In genomic region chr10:61697028-61697427, GRCm38 (mm10) we compare ENCODE assay signal across 8 mouse cellular contexts. TPM values are rescaled to one million over a fixed set of nuclear protein-coding genes. Genes with fewer than 3 reads are reported as not detected.
A peak's percentile ranks its signal among the peaks of the same experiment; 100 is the strongest.
DNase-seq lines count a peak whose midpoint lies in the region; ATAC-seq and TF ChIP-seq lines count a peak whose summit lies in the region.

No protein-coding gene starts in this region.

- no peak for TF ChIP-seq POLR2A in myocyte (IDR thresholded peaks at IDR 0.05; ENCODE audit: insufficient read length, low read depth)

- peaks cover 17% of the 10 kb centered on the region for H3K4me1 ChIP-seq in heart, embryonic 13.5 days
- peaks cover 9% of the 10 kb centered on the region for H3K4me1 ChIP-seq in forebrain, embryonic 11.5 days (replicated peaks; ENCODE audit: control insufficient read depth, insufficient read depth, low read length)
- H3K4me1 ChIP-seq in kidney, embryonic 16.5 days (ENCODE audit: insufficient read depth, low read length): peaks cover 14% of the 10 kb centered on the region

- DNase-seq in heart, postnatal 25 days (ENCODE audit: low spot score): no peak
- DNase-seq in forebrain, embryonic 11.5 days (ENCODE audit: low spot score): no peak
- DNase-seq in right cerebral cortex, adult 2 months (ENCODE audit: low spot score in 2 of 2): no peak
- no peak for DNase-seq in gastrocnemius, postnatal 10 days

- WGBS in heart, embryonic 13.5 days: 88% methylated on average over 2 of the region's 2 CpGs
- 92% methylated on average over 2 of the region's 2 CpGs for WGBS in forebrain, embryonic 11.5 days
- WGBS in kidney, embryonic 16.5 days: 76% methylated on average over 2 of the region's 2 CpGs

- no peaks in the 10 kb centered on the region for H3K27me3 ChIP-seq in heart, embryonic 13.5 days (replicated peaks)
- H3K27me3 ChIP-seq in forebrain, embryonic 11.5 days (ENCODE audit: control insufficient read depth, insufficient read depth, low read length): no peaks in the 10 kb centered on the region
- H3K27me3 ChIP-seq in kidney, embryonic 16.5 days (ENCODE audit: insufficient read depth, low read length): no peaks in the 10 kb centered on the region
- peaks cover 4% of the 10 kb centered on the region for H3K27me3 ChIP-seq in myocyte (ENCODE audit: control insufficient read depth, insufficient read depth, insufficient read length)

- H3K79me2 ChIP-seq in myocyte (ENCODE audit: control insufficient read depth, insufficient read depth): no peaks in the 10 kb centered on the region

- H3K4me3 ChIP-seq in heart, embryonic 13.5 days: peak overlapping the region; percentile 98
- H3K4me3 ChIP-seq in forebrain, embryonic 11.5 days (ENCODE audit: low read depth, low read length): peak overlapping the region; percentile 88; the same call in 1 of the 2 replicates
- H3K4me3 ChIP-seq in kidney, embryonic 16.5 days (ENCODE audit: low read length): peak overlapping the region; percentile 83
- peak overlapping the region; percentile 33 for H3K4me3 ChIP-seq in myocyte

- peak overlapping the region; percentile 88 for H3K9ac ChIP-seq in heart, embryonic 13.5 days
- H3K9ac ChIP-seq in forebrain, embryonic 11.5 days (ENCODE audit: low read length): peak overlapping the region; percentile 75; the same call in 1 of the 2 replicates
- H3K9ac ChIP-seq in kidney, embryonic 16.5 days (replicated peaks; ENCODE audit: low read length): peak overlapping the region; percentile 77

- H3K9me3 ChIP-seq in heart, embryonic 13.5 days: no peaks in the 10 kb centered on the region
- no peaks in the 10 kb centered on the region for H3K9me3 ChIP-seq in forebrain, embryonic 11.5 days (ENCODE audit: control insufficient read depth, low read length)
- no peaks in the 10 kb centered on the region for H3K9me3 ChIP-seq in kidney, embryonic 16.5 days (ENCODE audit: low read length)

- peak overlapping the region; percentile 100 for H3K4me2 ChIP-seq in heart, embryonic 13.5 days
- H3K4me2 ChIP-seq in forebrain, embryonic 11.5 days (ENCODE audit: low read depth, low read length, severe bottlenecking): peak overlapping the region; percentile 100; the same call in 1 of the 2 replicates
- peak overlapping the region; percentile 98 for H3K4me2 ChIP-seq in kidney, embryonic 16.5 days (replicated peaks; ENCODE audit: low read depth, low read length)
- H3K4me2 ChIP-seq in myocyte (ENCODE audit: low read depth): peak overlapping the region; percentile 61

- H3K27ac ChIP-seq in heart, embryonic 13.5 days (replicated peaks): no peak overlapping the region
- no peak overlapping the region for H3K27ac ChIP-seq in forebrain, embryonic 11.5 days (ENCODE audit: low read depth, low read length)
- H3K27ac ChIP-seq in kidney, embryonic 16.5 days (ENCODE audit: low read length): no peak overlapping the region

- H3ac ChIP-seq in myocyte (ENCODE audit: control insufficient read depth, insufficient read length): no peak overlapping the region

- H3K36me3 ChIP-seq in heart, embryonic 13.5 days: peaks cover 56% of the 10 kb centered on the region
- H3K36me3 ChIP-seq in forebrain, embryonic 11.5 days (ENCODE audit: control insufficient read depth, insufficient read depth, low read length): no peaks in the 10 kb centered on the region; the same call in 1 of the 2 replicates
- peaks cover 27% of the 10 kb centered on the region for H3K36me3 ChIP-seq in kidney, embryonic 16.5 days (ENCODE audit: insufficient read depth, low read length)
- peaks cover 4% of the 10 kb centered on the region for H3K36me3 ChIP-seq in myocyte (ENCODE audit: control insufficient read depth, insufficient read depth)

- intact Hi-C loops in heart, postnatal 25 days (cut with DNase I): no loop called here

- no peak for ATAC-seq in heart, embryonic 13.5 days (ENCODE audit: extremely low read depth, insufficient number of reproducible peaks, low FRiP score, low TSS enrichment)
- ATAC-seq in forebrain, embryonic 11.5 days (replicated peaks; ENCODE audit: low FRiP score): no peak
- ATAC-seq in kidney, embryonic 16.5 days (ENCODE audit: low FRiP score, low TSS enrichment): peak; percentile 24; the same call in 1 of the 2 replicates
- no peak for ATAC-seq in megakaryocyte-erythroid progenitor cell, adult 5-6 weeks (replicated peaks; ENCODE audit: low FRiP score, low TSS enrichment, poor library complexity, severe bottlenecking)

TF ChIP-seq in myocyte, 11 proteins besides CTCF, POLR2A, EP300 and RAD21:
- no peak for TF ChIP-seq CEBPB (IDR thresholded peaks at IDR 0.05; ENCODE audit: insufficient read depth, poor library complexity, severe bottlenecking)
- TF ChIP-seq TCF3 (IDR thresholded peaks at IDR 0.05; ENCODE audit: insufficient read length, low read depth): no peak
- TF ChIP-seq MYOD1 (IDR thresholded peaks at IDR 0.05; ENCODE audit: control insufficient read depth in 1 of 3, insufficient read length in 2 of 3, low read depth in 2 of 3): no peak
- TF ChIP-seq E2F4 (IDR thresholded peaks at IDR 0.05; ENCODE audit: insufficient read depth): no peak
- no peak for TF ChIP-seq USF1 (IDR thresholded peaks at IDR 0.05; ENCODE audit: low read depth)
- no peak for TF ChIP-seq SRF (IDR thresholded peaks at IDR 0.05; ENCODE audit: control insufficient read depth, insufficient read length, low read depth)
- TF ChIP-seq REST (IDR thresholded peaks at IDR 0.05; ENCODE audit: insufficient read depth, insufficient read length): no peak
- TF ChIP-seq MAX (IDR thresholded peaks at IDR 0.05; ENCODE audit: low read depth): no peak
- no peak for TF ChIP-seq MYOG (IDR thresholded peaks at IDR 0.05; ENCODE audit: control insufficient read depth in 1 of 3, insufficient read depth in 1 of 3, insufficient read length in 2 of 3, low read depth in 2 of 3)
- TF ChIP-seq TCF12 (IDR thresholded peaks at IDR 0.05; ENCODE audit: insufficient read depth, poor library complexity, severe bottlenecking): no peak
- no peak for TF ChIP-seq POLR2AphosphoS2 (IDR thresholded peaks at IDR 0.05; ENCODE audit: insufficient read length, low read depth)

RNA-seq across cellular contexts. Expression of gene Tysnd1, which starts 1.7 kb away (rescaled TPM):
- 19.1 and 19.2 TPM in 2 replicates for polyA plus RNA-seq in heart, embryonic 13.5 days (2015; fragmentation: Nextera tagmentation; extraction: Ambion mirVana)
- total RNA-seq in heart, postnatal 25 days (2021): 10 to 100 TPM; 22.5 to 22.9 TPM
- 33.4 and 39.0 TPM in 2 replicates for polyA plus RNA-seq in forebrain, embryonic 11.5 days (2014; fragmentation: Nextera tagmentation; extraction: Ambion mirVana)
- polyA plus RNA-seq in kidney, embryonic 16.5 days (2015; fragmentation: Nextera tagmentation; extraction: Ambion mirVana): 31.2 and 37.0 TPM in 2 replicates
- polyA plus RNA-seq in myocyte (2012; fragmentation: generic; extraction: Trizol): 25.3 TPM
- 22.8 and 31.8 TPM in 2 replicates for total RNA-seq in megakaryocyte-erythroid progenitor cell, adult 5-6 weeks (2014; fragmentation: Nextera tagmentation)
- 12.9 and 25.7 TPM in 2 replicates for total RNA-seq in megakaryocyte-erythroid progenitor cell, adult 5-6 weeks (2017)
- total RNA-seq in gastrocnemius, postnatal 10 days (2021): 10 to 100 TPM; 12.9 to 16.7 TPM

RNA-seq across cellular contexts. Expression of gene Sar1a, which starts 16.9 kb away (rescaled TPM):
- polyA plus RNA-seq in heart, embryonic 13.5 days (2015; fragmentation: Nextera tagmentation; extraction: Ambion mirVana): 156 and 159 TPM in 2 replicates
- 100 to 1,000 TPM; 142 to 152 TPM for total RNA-seq in heart, postnatal 25 days (2021)
- 231 and 238 TPM in 2 replicates for polyA plus RNA-seq in forebrain, embryonic 11.5 days (2014; fragmentation: Nextera tagmentation; extraction: Ambion mirVana)
- 247 and 260 TPM in 2 replicates for polyA plus RNA-seq in kidney, embryonic 16.5 days (2015; fragmentation: Nextera tagmentation; extraction: Ambion mirVana)
- 142 TPM for polyA plus RNA-seq in myocyte (2012; fragmentation: generic; extraction: Trizol)
- total RNA-seq in megakaryocyte-erythroid progenitor cell, adult 5-6 weeks (2014; fragmentation: Nextera tagmentation): 85.6 and 97.9 TPM in 2 replicates
- total RNA-seq in megakaryocyte-erythroid progenitor cell, adult 5-6 weeks (2017): 108 and 119 TPM in 2 replicates
- total RNA-seq in gastrocnemius, postnatal 10 days (2021): 100 to 1,000 TPM; 139 to 141 TPM

RNA-seq across cellular contexts. Expression of gene Aifm2, which starts 18.0 kb away (rescaled TPM):
- 20.6 and 23.2 TPM in 2 replicates for polyA plus RNA-seq in heart, embryonic 13.5 days (2015; fragmentation: Nextera tagmentation; extraction: Ambion mirVana)
- total RNA-seq in heart, postnatal 25 days (2021): 10 to 100 TPM; 31.3 to 31.6 TPM
- polyA plus RNA-seq in forebrain, embryonic 11.5 days (2014; fragmentation: Nextera tagmentation; extraction: Ambion mirVana): 5.9 and 6.2 TPM in 2 replicates
- polyA plus RNA-seq in kidney, embryonic 16.5 days (2015; fragmentation: Nextera tagmentation; extraction: Ambion mirVana): 24.3 and 28.0 TPM in 2 replicates
- polyA plus RNA-seq in myocyte (2012; fragmentation: generic; extraction: Trizol): 20.2 TPM
- total RNA-seq in megakaryocyte-erythroid progenitor cell, adult 5-6 weeks (2014; fragmentation: Nextera tagmentation): 2.3 and 2.4 TPM in 2 replicates
- total RNA-seq in megakaryocyte-erythroid progenitor cell, adult 5-6 weeks (2017): 3.3 and 6.8 TPM in 2 replicates
- total RNA-seq in gastrocnemius, postnatal 10 days (2021): 10 to 100 TPM; 11.4 to 12.3 TPM

RNA-seq across cellular contexts. Expression of gene Ppa1, which starts 48.7 kb away (rescaled TPM):
- 113 and 124 TPM in 2 replicates for polyA plus RNA-seq in heart, embryonic 13.5 days (2015; fragmentation: Nextera tagmentation; extraction: Ambion mirVana)
- total RNA-seq in heart, postnatal 25 days (2021): 10 to 100 TPM; 63.9 to 70.1 TPM
- polyA plus RNA-seq in forebrain, embryonic 11.5 days (2014; fragmentation: Nextera tagmentation; extraction: Ambion mirVana): 325 and 330 TPM in 2 replicates
- 179 and 180 TPM in 2 replicates for polyA plus RNA-seq in kidney, embryonic 16.5 days (2015; fragmentation: Nextera tagmentation; extraction: Ambion mirVana)
- polyA plus RNA-seq in myocyte (2012; fragmentation: generic; extraction: Trizol): 93.2 TPM
- 96.7 and 97.1 TPM in 2 replicates for total RNA-seq in megakaryocyte-erythroid progenitor cell, adult 5-6 weeks (2014; fragmentation: Nextera tagmentation)
- total RNA-seq in megakaryocyte-erythroid progenitor cell, adult 5-6 weeks (2017): 183 and 211 TPM in 2 replicates
- total RNA-seq in gastrocnemius, postnatal 10 days (2021): 10 to 100 TPM; 33.2 to 35.8 TPM

Comparison
In these comparisons a context has a peak if more than half of its experiments do, and no peak if none do; other contexts are left out.
1. H3K4me3 ChIP-seq: peak in every context shown above with its lines; median percentile 98 in heart, embryonic 13.5 days; 88 in forebrain, embryonic 11.5 days; 83 in kidney, embryonic 16.5 days; 33 in myocyte.